Mouse (Mus musculus) embryo, embryonic 11.5 days (tissue): ENCODE data around the gene Pxmp2.
A peak's percentile ranks its signal among the peaks of the same experiment; 100 is the strongest.

Source experiments
- DNase-seq: peaks from one replicate; pipeline ENCODE4 v3.0.0-alpha.2; 2012; ENCODE audit warnings: low read depth, low spot score

The Pxmp2 gene

GRCm38 (mm10) chr5:110285770-110286445 lies at the start of gene Pxmp2, which contains the start of gene Pole:
Gene Pxmp2 (minus strand): TSS chr5:110286186.
Gene Pole (plus strand): TSS chr5:110286306.
- peak; percentile 91 for DNase-seq

GRCm38 (mm10) chr5:110330508-110330907 lies 44.5 kb upstream of the Pxmp2 start:
- DNase-seq = no peak

GRCm38 (mm10) chr5:110313127-110313526 lies 27.1 kb upstream of the Pxmp2 start:
- DNase-seq = no peak

GRCm38 (mm10) chr5:110308861-110309260 lies 22.9 kb upstream of the Pxmp2 start:
- DNase-seq = no peak

GRCm38 (mm10) chr5:110300591-110300990 lies 14.6 kb upstream of the Pxmp2 start:
- no peak for DNase-seq

GRCm38 (mm10) chr5:110296637-110297036 lies 10.7 kb upstream of the Pxmp2 start:
- DNase-seq = no peak

GRCm38 (mm10) chr5:110291649-110292048 lies 5.7 kb upstream of the Pxmp2 start:
- no peak for DNase-seq

GRCm38 (mm10) chr5:110287084-110287475 lies 1.1 kb upstream of the Pxmp2 start:
- no peak for DNase-seq

GRCm38 (mm10) chr5:110286446-110287083 lies 579 bp upstream of the Pxmp2 start:
- no peak for DNase-seq

GRCm38 (mm10) chr5:110285156-110285555 lies 830 bp downstream of the Pxmp2 start:
- DNase-seq = no peak

- peak; percentile 35 for DNase-seq
These were observed 1.4 kb downstream of the Pxmp2 start for GRCm38 (mm10) chr5:110284536-110284935.

GRCm38 (mm10) chr5:110281984-110282383 lies 4.0 kb downstream of the Pxmp2 start:
- DNase-seq = no peak

- DNase-seq = no peak
These were observed 9.1 kb downstream of the Pxmp2 start for GRCm38 (mm10) chr5:110276910-110277309.

GRCm38 (mm10) chr5:110276391-110276790 lies 9.6 kb downstream of the Pxmp2 start:
- DNase-seq = no peak

- no peak for DNase-seq
These were observed 11.1 kb downstream of the Pxmp2 start for GRCm38 (mm10) chr5:110274846-110275245.

GRCm38 (mm10) chr5:110274147-110274546 lies 11.8 kb downstream of the Pxmp2 start:
- no peak for DNase-seq

GRCm38 (mm10) chr5:110270242-110270641 lies 15.7 kb downstream of the Pxmp2 start:
- DNase-seq = no peak

GRCm38 (mm10) chr5:110269141-110270101 lies 16.6 kb downstream of the Pxmp2 start, which contains the start of gene Pgam5:
Gene Pgam5 (minus strand): TSS chr5:110269913.
- DNase-seq = peak; percentile 90

- no peak for DNase-seq
These were observed 19.0 kb downstream of the Pxmp2 start for GRCm38 (mm10) chr5:110266941-110267340.

GRCm38 (mm10) chr5:110244091-110244490 lies 41.9 kb downstream of the Pxmp2 start:
- DNase-seq = no peak

- no peak for DNase-seq
These were observed 53.6 kb downstream of the Pxmp2 start for GRCm38 (mm10) chr5:110232346-110232745.

- no peak for DNase-seq
These were observed 54.3 kb downstream of the Pxmp2 start for GRCm38 (mm10) chr5:110231638-110232037.
